Mouse (Mus musculus) midbrain, embryonic 12.5 days (tissue): ENCODE data around the gene F830045P16Rik. TPM values are rescaled to one million over a fixed set of nuclear protein-coding genes. Genes with fewer than 3 reads are reported as not detected.

Experiments
- ATAC-seq: fragments of 200-750 bp; cut with Nextera tagmentation; 2 replicates; pipeline ENCODE4 v1.8.0; 2017; ENCODE audit warnings: low read depth, moderate TSS enrichment, moderate library complexity; ENCODE audit not compliant: low FRiP score
- H3K27ac ChIP-seq: fragments of 300-500 bp; sonication (generic); replicated peaks from 2 replicates; pipeline ENCODE4 v1.5.1; 2016; ENCODE audit warnings: mild to moderate bottlenecking
- H3K27me3 ChIP-seq: fragments of 300-500 bp; sonication (generic); 2 replicates; pipeline ENCODE4 v1.6.1; 2016; ENCODE audit warnings: mild to moderate bottlenecking
- H3K36me3 ChIP-seq: fragments of 300-500 bp; sonication (generic); 2 replicates; pipeline ENCODE4 v1.6.1; 2016
- H3K4me1 ChIP-seq: fragments of 300-500 bp; sonication (generic); 2 replicates; pipeline ENCODE4 v1.6.1; 2016
- H3K4me2 ChIP-seq: fragments of 300-500 bp; sonication (generic); replicated peaks from 2 replicates; pipeline ENCODE4 v1.6.1; 2016; ENCODE audit warnings: mild to moderate bottlenecking, moderate library complexity
- H3K4me3 ChIP-seq: fragments of 300-500 bp; sonication (generic); 2 replicates; pipeline ENCODE4 v1.5.1; 2016; ENCODE audit warnings: mild to moderate bottlenecking
- H3K9ac ChIP-seq: fragments of 300-500 bp; sonication (generic); replicated peaks from 2 replicates; pipeline ENCODE4 v1.6.1; 2016; ENCODE audit warnings: mild to moderate bottlenecking, moderate library complexity
- H3K9me3 ChIP-seq: fragments of 300-500 bp; sonication (generic); 2 replicates; pipeline ENCODE4 v1.6.1; 2016; ENCODE audit warnings: mild to moderate bottlenecking
- WGBS: fragments of 180-500 bp; shearing (Covaris S2); methylation state at CpG from one replicate; pipeline ENCODE4 v1.1.7; 2016; 5-methylcytosine and 5-hydroxymethylcytosine counted together
- polyA plus RNA-seq: library from polyadenylated mRNA; unstranded; fragments of >200 nt; fragmentation: Nextera tagmentation; extraction: Ambion mirVana; gene quantifications from 2 replicates; pipeline ENCODE4 v1.2.1, GENCODE M21; 2016

F830045P16Rik gene
- polyA plus RNA-seq, 1 experiment from 2014 or later, result not detected

GRCm38 (mm10) chr2:129423741-129424140 is 112.7 kb downstream of the F830045P16Rik start:
- Histone ChIP-seq H3K27me3 (no peaks in the 10 kb centered on the region), H3K4me2 (no peak overlapping the region), H3K9ac (no peak overlapping the region), H3K4me1 (no peaks in the 10 kb centered on the region), H3K4me3 (no peak overlapping the region), H3K9me3 (0 out of 2 replicates have a peak, but pooled peaks cover 4% of the 10 kb centered on the region), H3K36me3 (no peaks in the 10 kb centered on the region), H3K27ac (no peak overlapping the region)
- WGBS, result 65% methylated on average over 3 of the region's 3 CpGs
- ATAC-seq, result no peak

GRCm38 (mm10) chr2:129420897-129421561 is 115.4 kb downstream of the F830045P16Rik start:
- WGBS, result 92% methylated on average over 10 of the region's 10 CpGs
- Histone ChIP-seq H3K4me1 (no peaks in the 10 kb centered on the region), H3K36me3 (no peaks in the 10 kb centered on the region), H3K27ac (no peak overlapping the region), H3K9me3 (0 out of 2 replicates have a peak, but pooled peaks cover 4% of the 10 kb centered on the region), H3K4me2 (no peak overlapping the region), H3K4me3 (no peak overlapping the region), H3K27me3 (no peaks in the 10 kb centered on the region), H3K9ac (no peak overlapping the region)
- no peak for ATAC-seq

- WGBS, result 87% methylated on average over 3 of the region's 3 CpGs
- Histone ChIP-seq H3K27me3 (no peaks in the 10 kb centered on the region), H3K27ac (no peak overlapping the region), H3K9me3 (0 out of 2 replicates have a peak, but pooled peaks cover 4% of the 10 kb centered on the region), H3K36me3 (no peaks in the 10 kb centered on the region), H3K4me1 (no peaks in the 10 kb centered on the region), H3K4me3 (no peak overlapping the region), H3K4me2 (no peak overlapping the region), H3K9ac (no peak overlapping the region)
- no peak for ATAC-seq
Measured at GRCm38 (mm10) chr2:129419361-129419880, 117.0 kb downstream of the F830045P16Rik start.

GRCm38 (mm10) chr2:129414593-129414992 is 121.8 kb downstream of the F830045P16Rik start:
- Histone ChIP-seq H3K9me3 (no peaks in the 10 kb centered on the region), H3K27me3 (no peaks in the 10 kb centered on the region), H3K9ac (no peak overlapping the region), H3K4me3 (no peak overlapping the region), H3K27ac (no peak overlapping the region), H3K36me3 (no peaks in the 10 kb centered on the region), H3K4me2 (no peak overlapping the region), H3K4me1 (no peaks in the 10 kb centered on the region)
- ATAC-seq, result no peak
- WGBS, result 80% methylated on average over 3 of the region's 3 CpGs

GRCm38 (mm10) chr2:129413488-129413887 is 122.9 kb downstream of the F830045P16Rik start:
- 74% methylated on average over 6 of the region's 6 CpGs for WGBS
- no peak overlapping the region for H3K4me3 ChIP-seq
- no peaks in the 10 kb centered on the region for H3K9me3 ChIP-seq
- no peaks in the 10 kb centered on the region for H3K4me1 ChIP-seq
- no peak overlapping the region for H3K9ac ChIP-seq
- ATAC-seq, result no peak
- no peaks in the 10 kb centered on the region for H3K27me3 ChIP-seq
- H3K36me3 ChIP-seq, result no peaks in the 10 kb centered on the region
- no peak overlapping the region for H3K27ac ChIP-seq
- no peak overlapping the region for H3K4me2 ChIP-seq

GRCm38 (mm10) chr2:129411651-129412050 is 124.8 kb downstream of the F830045P16Rik start:
- 81% methylated on average over 3 of the region's 3 CpGs for WGBS
- Histone ChIP-seq H3K27me3 (no peaks in the 10 kb centered on the region), H3K4me2 (no peak overlapping the region), H3K27ac (no peak overlapping the region), H3K4me1 (no peaks in the 10 kb centered on the region), H3K9ac (no peak overlapping the region), H3K36me3 (no peaks in the 10 kb centered on the region), H3K9me3 (no peaks in the 10 kb centered on the region), H3K4me3 (no peak overlapping the region)
- no peak for ATAC-seq

- Histone ChIP-seq H3K9ac (no peak overlapping the region), H3K4me1 (no peaks in the 10 kb centered on the region), H3K27me3 (no peaks in the 10 kb centered on the region), H3K9me3 (no peaks in the 10 kb centered on the region), H3K4me3 (no peak overlapping the region), H3K27ac (no peak overlapping the region), H3K36me3 (no peaks in the 10 kb centered on the region), H3K4me2 (no peak overlapping the region)
- ATAC-seq, result no peak
- WGBS, result 91% methylated on average over 7 of the region's 7 CpGs
Measured at GRCm38 (mm10) chr2:129410344-129410743, 126.1 kb downstream of the F830045P16Rik start.

GRCm38 (mm10) chr2:129408476-129408875 is 127.9 kb downstream of the F830045P16Rik start:
- Histone ChIP-seq H3K4me3 (no peak overlapping the region), H3K4me1 (no peaks in the 10 kb centered on the region)
- no peak for ATAC-seq

More at GRCm38 (mm10) chr2:129408476-129408875, 127.9 kb downstream of the F830045P16Rik start:
- Histone ChIP-seq H3K36me3 (no peaks in the 10 kb centered on the region), H3K27me3 (no peaks in the 10 kb centered on the region), H3K9me3 (no peaks in the 10 kb centered on the region), H3K27ac (no peak overlapping the region), H3K4me2 (no peak overlapping the region), H3K9ac (no peak overlapping the region)
- WGBS, result 21% methylated on average over 18 of the region's 18 CpGs

Other genes starting within 250 kb of the F830045P16Rik start
- gene Ckap2l, start 239.4 kb downstream of the F830045P16Rik start, polyA plus RNA-seq, result 46.0 and 48.5 TPM in 2 replicates
- gene Il1a, start 226.6 kb downstream of the F830045P16Rik start, polyA plus RNA-seq, result 0.39 TPM in 1 of 2 replicates, not detected in the other
- not detected in 2 replicates for gene Il1b, start 165.5 kb downstream of the F830045P16Rik start, polyA plus RNA-seq
- gene Sirpa, start 56.2 kb upstream of the F830045P16Rik start, polyA plus RNA-seq, result 18.3 and 21.6 TPM in 2 replicates
- gene Pdyn, start 163.2 kb upstream of the F830045P16Rik start, polyA plus RNA-seq, result 1.4 and 1.6 TPM in 2 replicates